Mouse (Mus musculus) CD8-positive naive resting alpha-beta T cell, adult 2 months (primary cell): ENCODE data around the gene Frmpd2.
"Not testable (repeated sequence)": the region's sequence is repeated elsewhere in the genome, so short reads cannot be mapped to it uniquely, and the experiment has no call there.

Experiments
- DNase-seq, 2 experiments: peaks; one replicate each; pipeline ENCODE4 v3.0.0; 2022; ENCODE audit warnings: low read depth in 2 of 2, low spot score in 2 of 2

Frmpd2 gene

GRCm38 (mm10) chr14:33471331-33471730 is at the start of gene Frmpd2:
Frmpd2 (plus strand) TSS chr14:33471696.
- DNase-seq: no peak

DNA sequence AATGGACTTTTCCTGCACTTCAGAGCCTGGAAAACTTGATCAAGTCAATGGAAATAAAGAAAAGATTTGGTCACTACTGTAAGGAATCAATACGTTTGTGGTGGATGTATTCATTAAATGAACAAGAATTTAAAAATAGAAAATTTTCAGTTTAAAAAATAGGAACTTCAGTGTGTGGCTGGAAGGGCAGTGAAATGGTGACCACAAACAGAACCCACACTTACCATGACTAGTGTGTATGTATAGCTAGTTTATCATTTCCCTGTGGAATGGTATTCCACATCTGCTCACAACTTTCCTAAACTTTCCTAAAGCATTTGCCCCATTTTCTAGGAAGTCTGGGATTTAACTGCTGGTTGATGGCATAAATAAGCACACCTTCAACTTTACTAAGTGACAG is 48.5 kb upstream of the Frmpd2 start:
- no peak for DNase-seq

- DNase-seq: no peak
Measured at GRCm38 (mm10) chr14:33424124-33424523, 47.4 kb upstream of the Frmpd2 start.

DNA sequence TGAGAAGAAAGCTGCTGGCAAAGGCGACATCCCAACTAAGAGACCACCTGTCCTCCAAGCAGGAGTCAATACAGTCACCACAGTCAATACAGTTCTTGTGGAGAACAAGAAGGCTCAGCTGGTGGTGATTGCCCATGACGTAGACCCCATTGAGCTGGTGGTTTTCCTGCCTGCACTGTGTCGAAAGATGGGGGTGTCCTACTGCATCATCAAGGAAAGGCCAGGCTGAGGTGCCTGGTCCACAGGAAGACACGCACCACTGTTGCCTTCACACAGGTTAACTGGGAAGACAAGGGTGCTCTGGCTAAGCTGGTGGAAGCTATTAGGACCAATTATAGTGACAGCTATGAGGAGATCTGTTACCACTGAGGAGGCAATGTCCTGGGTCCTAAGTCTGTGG is 39.0 kb upstream of the Frmpd2 start:
- DNase-seq: not testable (repeated sequence)

GRCm38 (mm10) chr14:33443780-33444179 is 27.7 kb upstream of the Frmpd2 start:
- no peak for DNase-seq

DNA sequence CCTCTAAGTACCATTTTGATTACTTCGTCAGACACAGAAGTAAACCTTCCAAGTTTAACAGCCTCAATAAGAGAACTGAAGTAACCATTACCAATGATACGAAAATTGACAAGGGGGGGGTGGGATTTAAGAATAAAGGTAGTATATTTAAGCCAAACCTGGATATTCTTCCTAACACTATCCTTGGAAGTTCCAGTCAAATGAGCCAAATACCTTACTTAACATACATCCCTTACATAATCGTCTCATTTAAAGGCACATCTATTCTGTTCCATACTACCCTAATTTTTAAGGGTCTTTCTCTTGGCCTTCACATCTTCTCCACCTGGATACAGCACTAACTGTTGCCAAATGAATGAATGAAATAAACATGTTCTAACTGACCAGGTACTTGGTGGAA is 25.5 kb upstream of the Frmpd2 start:
- no peak for DNase-seq

GRCm38 (mm10) chr14:33446561-33447023 is 24.9 kb upstream of the Frmpd2 start:
- DNase-seq: peak in 1 of 2 experiments; percentile 23

- DNase-seq: peak; percentile 98 to 99
Measured at GRCm38 (mm10) chr14:33447027-33447569, 24.4 kb upstream of the Frmpd2 start, which contains the start of gene Mapk8. Mapk8 (minus strand) TSS chr14:33447158.

DNA sequence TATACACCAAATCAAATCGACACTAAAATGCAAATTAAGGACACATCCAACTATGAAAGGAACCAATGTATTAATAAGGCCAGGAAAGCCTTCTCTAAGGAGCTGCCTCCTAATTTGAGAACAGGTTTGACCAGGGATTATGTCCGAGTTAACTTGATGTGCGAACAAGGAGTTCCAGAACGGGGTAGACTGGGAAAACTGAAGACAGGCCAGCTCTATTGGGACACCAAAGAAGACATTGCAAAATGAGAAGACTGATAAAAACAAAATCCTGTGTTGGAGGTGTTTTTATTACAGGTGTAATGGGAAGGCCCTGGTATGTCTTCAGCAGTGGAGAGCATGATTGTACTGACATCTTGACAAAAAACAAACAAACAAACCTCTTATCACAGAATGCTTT is 23.2 kb upstream of the Frmpd2 start:
- no peak for DNase-seq

- no peak for DNase-seq
Measured at GRCm38 (mm10) chr14:33449296-33449840, 22.1 kb upstream of the Frmpd2 start.

DNA sequence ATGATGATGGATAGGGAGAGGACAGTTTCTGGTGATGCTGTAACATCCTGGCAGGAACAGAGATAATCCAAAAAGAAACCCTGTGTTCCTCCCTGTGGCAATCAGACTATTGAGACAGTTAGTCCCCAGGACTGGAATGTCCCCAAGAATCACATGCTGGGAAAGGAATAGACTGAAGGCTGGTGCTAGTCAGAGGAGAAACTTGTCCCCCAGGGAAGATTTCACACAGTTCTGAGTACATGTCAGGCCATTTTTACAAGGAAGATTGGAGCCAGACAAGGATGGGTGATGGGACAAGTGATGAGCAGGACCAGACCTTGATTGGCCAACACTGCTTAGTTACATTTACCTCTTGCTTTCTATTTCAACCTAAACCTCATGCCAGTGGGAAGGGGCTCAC is 21.2 kb upstream of the Frmpd2 start:
- DNase-seq: no peak

DNA sequence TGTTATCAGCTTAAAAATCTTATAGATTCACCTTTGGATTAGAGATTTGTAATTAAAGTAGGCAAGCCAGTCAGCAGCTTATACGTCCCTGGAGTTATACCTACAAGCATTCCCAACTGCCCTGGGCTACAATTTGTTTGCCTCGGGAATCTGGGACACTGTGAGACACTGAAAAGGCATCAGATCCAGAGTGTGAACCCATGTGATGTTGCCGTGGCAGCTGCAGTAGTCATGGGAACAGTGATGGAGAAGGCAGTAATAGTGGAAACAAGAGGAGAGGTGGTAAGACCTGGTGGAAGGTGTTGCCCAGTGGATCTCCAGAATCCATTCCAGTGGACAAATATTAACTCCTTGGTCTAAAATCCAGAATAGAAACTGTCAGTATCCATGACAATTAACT is 7.8 kb upstream of the Frmpd2 start:
- DNase-seq: no peak

GRCm38 (mm10) chr14:33467766-33468165 is 3.7 kb upstream of the Frmpd2 start:
- DNase-seq: no peak

DNA sequence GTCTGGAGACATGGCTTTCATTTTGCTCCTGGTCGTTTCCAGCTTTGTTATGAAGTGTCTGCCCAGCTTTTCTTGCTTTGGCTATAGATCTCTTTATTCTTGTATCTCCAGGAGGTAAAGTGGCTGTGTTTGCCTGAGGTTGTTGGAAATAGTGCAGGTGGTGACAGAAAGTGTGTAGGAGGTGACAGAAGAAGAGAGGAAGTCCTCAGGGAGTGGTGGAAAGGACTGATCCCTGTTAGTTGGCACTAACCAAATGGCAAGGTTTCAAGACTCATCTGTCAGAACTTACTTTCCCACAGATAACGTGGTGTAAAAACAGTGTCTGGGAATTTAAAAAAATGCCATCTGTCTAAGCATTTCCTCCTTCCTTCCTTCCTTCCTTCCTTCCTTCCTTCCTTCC is 3.0 kb downstream of the Frmpd2 start:
- DNase-seq: no peak

- no peak for DNase-seq
Measured at GRCm38 (mm10) chr14:33476094-33476760, 4.7 kb downstream of the Frmpd2 start.

DNA sequence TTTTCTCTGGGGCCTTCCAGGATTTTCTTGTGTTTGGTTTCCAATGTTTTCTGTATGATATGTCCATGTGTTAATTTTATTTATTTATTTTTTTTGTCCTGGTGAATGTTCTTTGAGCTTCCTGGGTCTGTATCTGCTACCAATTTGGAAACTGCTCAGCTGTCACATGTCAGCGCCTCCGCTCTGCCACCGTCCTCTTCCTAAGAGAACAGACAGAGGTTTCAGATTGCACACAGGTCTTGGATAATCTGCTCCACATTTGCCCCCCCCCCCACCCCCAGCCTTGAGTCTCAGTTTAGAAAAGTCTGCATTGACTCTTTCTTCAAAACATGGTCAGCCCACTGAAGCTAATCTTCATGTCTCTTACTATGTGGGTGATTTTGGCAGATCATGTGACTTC is 10.5 kb downstream of the Frmpd2 start:
- DNase-seq: no peak

DNA sequence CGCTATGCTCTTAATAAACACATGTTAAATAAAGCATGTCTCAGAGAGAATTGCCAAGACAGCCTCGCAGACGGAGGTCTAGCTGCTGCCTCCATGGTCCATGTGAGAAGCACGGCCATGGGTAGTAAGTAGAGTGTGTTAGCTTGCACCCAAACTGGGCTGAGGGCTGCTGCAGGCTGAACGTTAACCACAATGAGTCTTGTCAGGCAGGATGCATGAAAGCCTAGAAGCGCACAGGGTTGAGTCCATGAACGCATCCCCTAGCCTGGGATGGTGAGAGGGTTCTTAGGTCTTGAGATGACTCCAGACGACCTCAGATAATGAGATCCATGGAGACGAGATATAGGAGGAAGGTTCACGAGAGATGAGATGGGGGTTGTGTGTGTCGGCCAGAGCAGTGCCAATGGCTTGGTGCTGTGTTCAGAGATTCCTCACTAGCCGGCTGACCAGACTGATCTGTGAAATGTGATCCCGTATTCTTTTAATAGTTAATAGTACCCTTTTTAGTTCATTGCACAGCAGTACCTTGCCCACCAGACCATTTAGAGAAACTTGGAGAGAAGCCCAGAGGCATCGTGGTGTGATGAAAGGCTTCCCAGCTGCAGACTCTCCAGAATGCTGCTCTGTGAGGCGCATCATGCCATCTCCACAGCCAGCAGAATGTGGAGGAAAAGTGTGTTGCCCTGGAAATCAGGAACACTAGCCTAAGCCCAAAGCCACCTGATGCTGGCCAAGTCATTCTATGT is 16.5 kb downstream of the Frmpd2 start:
- DNase-seq: no peak

DNA sequence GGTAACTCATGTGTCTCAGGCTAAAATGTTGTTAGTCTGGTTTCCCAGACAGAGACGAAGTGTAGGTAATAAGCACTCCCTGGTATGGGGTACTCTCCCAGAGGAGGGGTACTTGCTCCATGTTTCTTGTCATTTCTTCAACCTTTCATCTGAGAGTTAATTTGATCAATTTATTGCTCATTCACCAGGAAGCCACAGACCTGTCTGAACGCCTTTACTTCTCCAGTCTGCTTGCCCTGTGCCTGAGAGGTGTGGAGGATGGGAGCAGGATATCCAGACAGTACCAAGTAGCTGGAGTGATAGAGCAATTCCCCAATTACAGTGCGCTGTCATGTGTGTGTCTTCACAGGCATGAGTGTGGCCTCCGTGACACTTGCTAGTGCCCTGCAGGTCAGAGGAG is 23.7 kb downstream of the Frmpd2 start:
- DNase-seq: no peak

GRCm38 (mm10) chr14:33497418-33497817 is 25.9 kb downstream of the Frmpd2 start:
- no peak for DNase-seq

DNA sequence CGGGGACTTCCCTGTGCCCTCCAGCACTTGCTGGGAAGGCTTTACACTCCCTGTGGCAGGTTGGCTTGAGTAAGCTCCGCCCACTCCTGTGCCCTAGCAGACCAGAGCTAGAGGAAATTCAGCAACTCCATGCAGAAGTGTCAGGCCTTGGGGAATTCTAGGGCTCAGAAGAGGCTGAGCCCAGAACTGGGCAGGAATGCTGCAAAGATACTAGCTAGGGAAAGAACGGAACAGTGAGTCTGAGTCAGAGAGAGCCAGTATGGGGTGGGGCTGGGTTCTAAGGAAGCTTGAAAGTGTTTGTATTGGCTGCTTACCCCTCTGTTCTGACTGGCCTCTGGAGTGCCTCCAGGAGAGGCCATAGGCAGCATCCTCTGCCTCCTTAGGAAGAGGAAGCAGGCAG is 27.4 kb downstream of the Frmpd2 start:
- no peak for DNase-seq

DNA sequence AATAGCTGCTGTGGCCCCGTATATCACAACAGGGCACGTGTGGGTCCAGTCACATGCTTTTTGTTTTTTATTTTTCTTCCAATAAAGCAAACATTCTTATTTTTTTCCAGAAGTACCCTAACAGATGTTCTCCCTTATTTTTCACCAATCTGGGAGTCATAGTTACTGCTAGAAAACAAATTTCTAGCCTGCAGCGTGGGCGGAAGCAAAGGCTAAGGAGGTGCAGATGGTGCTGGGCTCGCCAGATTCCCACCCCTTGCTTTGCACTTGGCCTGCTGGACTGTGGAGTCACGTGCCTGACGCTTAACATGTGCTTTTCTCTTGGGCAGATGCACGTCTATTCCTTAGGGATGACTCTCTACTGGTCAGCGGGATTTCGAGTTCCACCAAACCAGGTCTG is 29.1 kb downstream of the Frmpd2 start:
- no peak for DNase-seq

DNA sequence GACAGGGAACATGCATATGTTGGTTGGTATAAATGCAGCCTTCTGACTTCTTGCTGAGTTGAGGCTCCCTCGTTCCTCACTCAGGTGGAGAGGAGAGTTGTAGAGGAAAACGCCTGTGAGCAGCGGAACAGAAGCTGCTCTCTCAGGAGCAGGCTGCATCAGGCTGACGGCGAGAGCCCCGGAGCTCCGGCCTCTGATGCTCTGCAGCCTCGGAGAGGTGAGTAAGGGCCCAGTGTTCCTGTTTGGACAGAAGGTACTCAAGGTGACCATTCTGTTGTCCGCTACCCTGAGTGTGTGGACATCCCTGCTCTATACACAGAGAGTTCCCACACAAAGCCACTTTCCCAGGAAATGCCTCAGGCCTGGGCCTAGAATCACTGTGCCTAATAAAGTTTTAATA is 31.8 kb downstream of the Frmpd2 start:
- no peak for DNase-seq
